Mouse (Mus musculus) midbrain, postnatal 0 days (tissue): ENCODE measurements around the gene Atf7. TPM values are rescaled to one million over a fixed set of nuclear protein-coding genes. Genes with fewer than 3 reads are reported as not detected.

Experiments
- ATAC-seq: fragments of 200-750 bp; cut with Nextera tagmentation; 2 replicates; pipeline ENCODE4 v1.8.0; 2017; ENCODE audit warnings: moderate number of reproducible peaks, mild to moderate bottlenecking, moderate TSS enrichment, moderate library complexity; ENCODE audit not compliant: low FRiP score
- DNase-seq: peaks from one replicate; pipeline ENCODE4 v3.0.0-alpha.2; 2015; ENCODE audit warnings: low spot score
- H3K27ac ChIP-seq: fragments of 300-500 bp; sonication (generic); 2 replicates; pipeline ENCODE4 v1.5.1; 2014; ENCODE audit warnings: low read depth, mild to moderate bottlenecking, low read length, mixed read lengths
- H3K27me3 ChIP-seq: fragments of 300-500 bp; sonication (generic); 2 replicates; pipeline ENCODE4 v1.6.1; 2014; ENCODE audit warnings: low read length, control low read depth, mixed read lengths; ENCODE audit not compliant: insufficient read depth
- H3K36me3 ChIP-seq: fragments of 300-500 bp; sonication (generic); 2 replicates; pipeline ENCODE4 v1.6.1; 2014; ENCODE audit warnings: low read length, control low read depth, mixed read lengths; ENCODE audit not compliant: insufficient read depth
- H3K4me1 ChIP-seq: fragments of 300-500 bp; sonication (generic); 2 replicates; pipeline ENCODE4 v1.6.1; 2014; ENCODE audit warnings: mild to moderate bottlenecking, control low read depth, antibody characterized with exemption, low read length, mixed read lengths; ENCODE audit not compliant: insufficient read depth
- H3K4me2 ChIP-seq: fragments of 300-500 bp; sonication (generic); 2 replicates; pipeline ENCODE4 v1.6.1; 2014; ENCODE audit warnings: low read depth, mild to moderate bottlenecking, low read length, mixed read lengths; ENCODE audit not compliant: poor library complexity, severe bottlenecking
- H3K4me3 ChIP-seq: fragments of 300-500 bp; sonication (generic); 2 replicates; pipeline ENCODE4 v1.5.1; 2014; ENCODE audit warnings: low read depth, mild to moderate bottlenecking, low read length, moderate library complexity
- H3K9ac ChIP-seq: fragments of 300-500 bp; sonication (generic); replicated peaks from 2 replicates; pipeline ENCODE4 v1.6.1; 2014; ENCODE audit warnings: mild to moderate bottlenecking, low read length, moderate library complexity, mixed read lengths; ENCODE audit not compliant: poor library complexity, severe bottlenecking
- H3K9me3 ChIP-seq: fragments of 300-500 bp; sonication (generic); 2 replicates; pipeline ENCODE4 v1.6.1; 2016; ENCODE audit warnings: low read length, control low read depth
- CTCF ChIP-seq: IDR thresholded peaks from 2 replicates; pipeline ENCODE4 v1.5.1; 2016; ENCODE audit warnings: antibody characterized with exemption, mild to moderate bottlenecking
- WGBS: fragments of 180-500 bp; shearing (Covaris S2); extraction: QIAGEN DNeasy Blood & Tissue Kit; methylation state at CpG from one replicate; pipeline ENCODE4 v1.1.7; 2014; 5-methylcytosine and 5-hydroxymethylcytosine counted together
- microRNA counts: library from miRNA; unstranded; fragments of <30 nt; microRNA quantifications from one replicate; lab custom pipeline; 2015
- microRNA-seq: library from miRNA; unstranded; fragments of <30 nt; microRNA quantifications from one replicate; pipeline ENCODE4, GENCODE M21; 2016; ENCODE audit warnings: borderline number of aligned reads
- polyA plus RNA-seq: library from polyadenylated mRNA; unstranded; fragments of >200 nt; fragmentation: Nextera tagmentation; extraction: Ambion mirVana; gene quantifications from 2 replicates; pipeline ENCODE4 v1.2.1, GENCODE M21; 2015
- total RNA-seq: library from RNA; depleted of rRNA; stranded (reverse); fragments of >200 nt; gene quantifications from 2 replicates; pipeline ENCODE4 v1.2.3, GENCODE M21; 2014; rRNA removed

Atf7 gene
- total and polyA plus RNA-seq, 2 experiments from 2014 or later: 10.9 to 18.6 TPM

GRCm38 (mm10) chr15:102487664-102488063 lies 137.6 kb downstream of the Atf7 start:
- peaks cover 54% of the 10 kb centered on the region for H3K36me3 ChIP-seq
- H3K4me3 ChIP-seq: no peak overlapping the region
- no peak overlapping the region for H3K27ac ChIP-seq
- no peak overlapping the region for H3K4me2 ChIP-seq
- H3K27me3 ChIP-seq: no peaks in the 10 kb centered on the region
- no peak for DNase-seq
- H3K9me3 ChIP-seq: no peaks in the 10 kb centered on the region
- TF ChIP-seq CTCF: no peak
- 86% methylated on average over 1 of the region's 1 CpGs for WGBS
- no peaks in the 10 kb centered on the region for H3K4me1 ChIP-seq
- no peak overlapping the region for H3K9ac ChIP-seq
- ATAC-seq: no peak

- Histone ChIP-seq H3K27me3 (no peaks in the 10 kb centered on the region), H3K4me2 (no peak overlapping the region), H3K9ac (no peak overlapping the region), H3K36me3 (peaks cover 51% of the 10 kb centered on the region), H3K27ac (no peak overlapping the region), H3K4me3 (no peak overlapping the region), H3K9me3 (no peaks in the 10 kb centered on the region), H3K4me1 (no peaks in the 10 kb centered on the region)
- DNase-seq (no peak), ATAC-seq (no peak)
- TF ChIP-seq CTCF: no peak
- WGBS: 94% methylated on average over 12 of the region's 12 CpGs
These were observed 139.4 kb downstream of the Atf7 start for GRCm38 (mm10) chr15:102485853-102486252.

DNA sequence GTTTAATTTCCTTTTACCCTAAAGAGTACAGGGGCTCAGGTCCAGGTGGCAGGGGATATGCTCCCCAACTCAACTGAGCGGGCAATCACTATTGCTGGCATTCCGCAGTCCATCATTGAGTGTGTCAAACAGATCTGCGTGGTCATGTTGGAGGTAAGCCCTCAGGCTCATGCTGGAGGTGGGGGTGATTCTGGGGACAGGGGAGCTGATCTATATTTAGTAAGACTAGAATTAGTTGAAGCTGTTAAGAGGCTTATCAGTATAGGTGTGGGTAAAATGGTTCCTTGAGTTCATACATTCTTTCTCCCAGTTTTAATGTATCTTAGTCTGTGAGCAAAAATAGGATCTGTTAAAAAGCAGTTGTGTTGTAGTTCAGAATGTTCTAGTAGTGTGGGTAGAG lies 142.1 kb downstream of the Atf7 start:
- H3K9me3 ChIP-seq: no peaks in the 10 kb centered on the region
- TF ChIP-seq CTCF: no peak
- ATAC-seq: no peak
- H3K36me3 ChIP-seq: peaks cover 40% of the 10 kb centered on the region
- H3K4me3 ChIP-seq: no peak overlapping the region
- H3K4me2 ChIP-seq: no peak overlapping the region
- H3K27me3 ChIP-seq: no peaks in the 10 kb centered on the region
- H3K27ac ChIP-seq: no peak overlapping the region
- 89% methylated on average over 3 of the region's 3 CpGs for WGBS
- H3K4me1 ChIP-seq: no peaks in the 10 kb centered on the region
- DNase-seq: no peak
- no peak overlapping the region for H3K9ac ChIP-seq

MicroRNAs encoded within 50 kb of the gene (microRNA counts, 519-probe panel; counts per million panel counts)
- microRNA mmu-miR-688 (lab: Ali Mortazavi, UCI): 528 counts per million, percentile 58 among the panel's probes with 10 or more counts

Small RNAs within 50 kb of the gene (microRNA-seq; reads per million reads assigned to microRNA genes)
- not detected for gene Mir688

Other genes starting within 250 kb of the Atf7 start
- 20.9 and 25.6 TPM in 2 replicates for gene Sp1, start 219.3 kb downstream of the Atf7 start, total RNA-seq
- gene Sp1, start 219.3 kb downstream of the Atf7 start, polyA plus RNA-seq: 2.2 and 2.8 TPM in 2 replicates
- gene Amhr2, start 180.1 kb downstream of the Atf7 start, total RNA-seq: 0.38 and 0.85 TPM in 2 replicates
- gene Amhr2, start 180.1 kb downstream of the Atf7 start, polyA plus RNA-seq: 0.60 and 1.0 TPM in 2 replicates
- gene Prr13, start 166.4 kb downstream of the Atf7 start, total RNA-seq: 23.1 and 23.2 TPM in 2 replicates
- gene Prr13, start 166.4 kb downstream of the Atf7 start, polyA plus RNA-seq: 93.5 and 99.1 TPM in 2 replicates
- 150 and 181 TPM in 2 replicates for gene Pcbp2, start 154.9 kb downstream of the Atf7 start, total RNA-seq
- 90.3 and 103 TPM in 2 replicates for gene Pcbp2, start 154.9 kb downstream of the Atf7 start, polyA plus RNA-seq
- gene Gm10337, start 121.7 kb downstream of the Atf7 start, total RNA-seq: not detected in 2 replicates
- 15.9 and 18.2 TPM in 2 replicates for gene Gm10337, start 121.7 kb downstream of the Atf7 start, polyA plus RNA-seq
- gene Map3k12, start 108.4 kb downstream of the Atf7 start, total RNA-seq: 73.3 and 82.1 TPM in 2 replicates
- 49.7 and 50.1 TPM in 2 replicates for gene Map3k12, start 108.4 kb downstream of the Atf7 start, polyA plus RNA-seq
- 78.4 and 96.9 TPM in 2 replicates for gene Tarbp2, start 107.3 kb downstream of the Atf7 start, total RNA-seq
- 107 and 116 TPM in 2 replicates for gene Tarbp2, start 107.3 kb downstream of the Atf7 start, polyA plus RNA-seq
- 2.6 and 2.7 TPM in 2 replicates for gene Npff, start 100.5 kb downstream of the Atf7 start, total RNA-seq
- gene Npff, start 100.5 kb downstream of the Atf7 start, polyA plus RNA-seq: 0.99 and 1.3 TPM in 2 replicates
- gene Gm28047, start 397 bp downstream of the Atf7 start, total RNA-seq: not detected in 2 replicates
- gene Gm28047, start 397 bp downstream of the Atf7 start, polyA plus RNA-seq: not detected in 2 replicates
- 187 and 348 TPM in 2 replicates for gene Atp5g2, start 46.9 kb upstream of the Atf7 start, total RNA-seq
- 54.4 and 76.5 TPM in 2 replicates for gene Atp5g2, start 46.9 kb upstream of the Atf7 start, polyA plus RNA-seq
- 34.4 and 34.7 TPM in 2 replicates for gene Calcoco1, start 96.7 kb upstream of the Atf7 start, total RNA-seq
- gene Calcoco1, start 96.7 kb upstream of the Atf7 start, polyA plus RNA-seq: 27.1 and 27.2 TPM in 2 replicates